Mouse (Mus musculus) frontal cortex, postnatal 36 days (tissue): ENCODE results near the gene Col11a2.
A peak's percentile ranks its signal among the peaks of the same experiment; 100 is the strongest.

Source experiments
- DNase-seq, 2 experiments: peaks; one replicate each; pipeline ENCODE4 v3.0.0; 2022; ENCODE audit warnings: low spot score in 2 of 2

The Col11a2 gene

DNA sequence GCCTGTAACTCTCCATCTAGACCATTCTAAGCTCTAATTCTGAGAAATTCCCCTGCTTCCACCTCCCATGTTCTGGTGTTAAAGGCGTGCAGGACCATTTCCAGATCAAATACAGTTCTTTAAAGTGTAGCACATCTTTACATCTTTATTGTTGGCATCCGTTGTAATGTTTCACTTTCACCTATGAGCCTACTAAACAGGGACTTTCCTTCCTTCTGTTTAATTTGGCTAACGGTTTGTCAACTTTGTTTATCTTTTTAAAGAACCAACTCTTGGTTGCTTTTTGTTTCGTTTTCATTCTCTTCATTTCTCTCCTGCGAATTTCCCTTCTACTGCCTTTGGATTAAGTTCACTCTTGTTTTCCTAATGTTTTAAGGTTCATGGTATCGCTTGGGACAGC is 63.6 kb downstream of the Col11a2 start:
- DNase-seq = no peak

DNA sequence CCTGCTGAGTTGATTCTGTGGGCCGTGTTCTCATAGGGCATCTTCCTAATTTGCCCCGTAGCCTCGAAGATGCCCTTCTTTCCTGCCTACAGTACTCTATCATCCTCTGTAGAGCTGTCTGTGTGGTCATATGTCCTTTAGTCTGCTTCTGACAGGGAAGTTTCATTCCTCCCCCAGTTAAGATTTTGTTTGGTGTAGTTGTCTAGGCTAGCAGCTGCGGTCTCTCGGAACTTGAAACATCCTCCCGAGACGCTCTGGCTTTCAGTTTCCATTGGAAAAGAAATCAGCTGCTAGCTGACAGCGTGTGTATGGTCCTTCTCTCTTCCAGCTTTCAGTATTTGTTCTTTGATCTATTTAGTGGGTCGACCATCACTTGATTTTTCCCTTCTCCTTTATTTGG is 65.6 kb downstream of the Col11a2 start:
- no peak for DNase-seq

DNA sequence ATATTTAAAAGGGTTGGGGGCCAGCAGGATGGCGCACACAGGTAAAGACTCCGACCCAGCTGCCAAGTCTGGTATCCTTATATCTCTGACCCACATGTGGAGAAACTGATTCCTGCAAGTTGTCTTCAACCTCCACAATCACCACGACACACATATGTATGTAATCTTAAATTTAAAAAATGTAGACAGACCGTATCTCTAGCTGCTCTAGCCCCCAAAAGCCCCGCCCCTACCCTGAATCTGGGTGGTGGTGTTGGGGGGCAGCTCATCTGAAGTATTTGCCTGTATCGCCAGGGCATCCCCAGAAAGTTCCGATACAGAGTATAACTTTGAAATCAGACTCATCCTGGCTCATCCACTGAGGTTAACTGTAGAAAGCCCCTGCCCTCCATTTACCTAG is 67.3 kb downstream of the Col11a2 start:
- no peak for DNase-seq

DNA sequence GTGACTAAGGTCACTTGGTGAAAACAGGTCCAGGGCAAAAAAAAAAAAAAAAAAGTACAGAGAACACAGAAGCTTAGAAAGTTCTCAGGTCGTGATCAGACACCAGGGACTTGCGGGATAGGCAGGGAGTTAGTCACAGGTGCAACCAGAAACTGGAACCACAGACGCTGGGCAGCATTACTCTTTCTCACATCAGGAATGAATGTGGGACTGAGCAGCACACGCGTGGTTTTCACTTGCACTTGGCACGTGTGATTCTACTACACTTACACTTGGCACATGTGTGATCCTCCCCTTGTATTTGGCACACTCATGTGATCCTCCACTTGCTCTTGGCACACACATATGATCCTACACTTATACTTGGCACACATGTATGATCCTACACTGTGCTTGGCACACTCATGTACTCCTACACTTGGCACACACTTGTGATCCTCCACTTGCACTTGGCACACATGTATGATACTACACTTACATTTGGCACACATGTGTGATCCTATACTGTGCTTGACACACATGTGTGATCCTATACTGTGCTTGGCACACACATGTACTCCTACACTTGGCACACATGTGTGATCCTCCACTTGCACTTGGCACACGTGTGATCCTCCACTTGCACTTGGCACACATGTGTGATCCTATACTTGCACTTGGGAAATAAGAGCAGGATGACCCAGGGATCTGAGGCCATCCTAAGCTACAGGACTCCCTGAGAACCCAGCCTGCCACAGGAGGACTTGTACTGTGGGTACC is 68.1 kb downstream of the Col11a2 start:
- DNase-seq = no peak

DNA sequence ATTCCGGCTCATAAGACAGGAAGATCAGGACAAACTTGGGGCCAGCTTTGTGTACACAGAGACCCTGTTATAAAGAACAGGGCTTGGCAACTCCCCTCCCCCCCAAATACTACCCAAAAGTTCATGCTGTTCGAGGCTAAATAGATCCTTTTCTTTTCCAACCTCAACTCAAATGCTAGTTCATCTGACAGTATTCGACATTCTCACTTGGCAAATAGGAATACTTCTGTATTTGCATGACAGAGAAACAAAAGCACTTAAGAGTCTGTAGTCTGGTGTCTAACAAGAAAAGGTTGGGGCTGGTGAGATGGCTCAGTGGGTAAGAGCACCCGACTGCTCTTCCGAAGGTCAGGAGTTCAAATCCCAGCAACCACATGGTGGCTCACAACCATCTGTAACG is 69.2 kb downstream of the Col11a2 start:
- no peak for DNase-seq

DNA sequence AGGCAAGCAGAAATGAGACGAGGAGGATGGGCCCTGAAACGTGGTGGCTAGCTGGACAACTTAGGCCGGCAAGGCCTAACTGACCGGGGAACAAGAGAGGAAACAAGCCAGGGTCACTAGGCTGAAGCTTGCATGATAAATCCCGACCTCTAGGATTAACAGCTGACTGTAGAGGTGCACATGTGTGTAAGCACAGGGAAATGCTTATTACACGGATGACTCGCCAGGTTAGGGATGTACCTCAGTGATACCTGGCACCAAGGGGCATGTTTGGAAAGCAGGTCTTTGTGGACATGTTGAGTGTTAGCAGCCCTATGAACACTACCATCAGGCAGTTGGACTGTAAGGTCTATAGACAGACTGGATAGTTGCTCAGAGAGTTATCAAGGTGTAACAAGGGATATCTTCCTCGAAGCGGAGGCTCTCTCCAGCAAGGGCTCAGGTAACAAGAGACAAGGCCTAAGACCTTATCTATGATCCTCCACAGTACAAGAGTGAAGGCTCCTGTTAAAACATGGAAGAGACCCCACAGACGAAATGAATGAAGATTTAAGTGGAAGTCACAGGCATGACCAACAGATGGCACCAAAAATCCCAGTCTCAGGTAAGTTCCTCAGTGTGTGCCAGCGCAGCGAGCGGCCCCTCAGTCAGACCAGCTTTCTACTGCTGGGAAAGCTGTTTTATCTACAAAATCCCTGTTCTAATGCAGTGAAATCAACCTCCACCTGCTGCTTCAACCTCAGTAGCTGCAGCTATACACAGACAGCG is 70.0 kb downstream of the Col11a2 start:
- peak in 1 of 2 experiments; percentile 50 for DNase-seq

DNA sequence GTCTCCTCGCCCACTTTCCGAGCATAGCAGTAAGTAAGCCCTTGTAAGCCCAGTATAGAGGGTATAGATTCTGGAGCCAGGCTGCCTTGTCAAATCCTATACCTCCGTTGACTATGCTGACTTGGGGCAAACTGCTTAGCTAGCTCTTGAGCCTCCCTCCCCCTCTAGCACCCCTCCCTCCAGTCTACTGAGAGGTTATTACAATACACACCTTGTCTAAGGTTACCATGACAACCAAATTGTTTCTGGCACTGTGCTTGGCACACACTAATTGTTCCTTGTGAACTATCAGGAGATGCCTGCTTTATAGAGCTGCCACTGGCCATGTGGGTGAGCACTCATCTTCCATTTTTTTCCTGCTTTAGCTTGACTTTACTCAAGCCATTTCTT is 70.6 kb downstream of the Col11a2 start:
- no peak for DNase-seq

DNA sequence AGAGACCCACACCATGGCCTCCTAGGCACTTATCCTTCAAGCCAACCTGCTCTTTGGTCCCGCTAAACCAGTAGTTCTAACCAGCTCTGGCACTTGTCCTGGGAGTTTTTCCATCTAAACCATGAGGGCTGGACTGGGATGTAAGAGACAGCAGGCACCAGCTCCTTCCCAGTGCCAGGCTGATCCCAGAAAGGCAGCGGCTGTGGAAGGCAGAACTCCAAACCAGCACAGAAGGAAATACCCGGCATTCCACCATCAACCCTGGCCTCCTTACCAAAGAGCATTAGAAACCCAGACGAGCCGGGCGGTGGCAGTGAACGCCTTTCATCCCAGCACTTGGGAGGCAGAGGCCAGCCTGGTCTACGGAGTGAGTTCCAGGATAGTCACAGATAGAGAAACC is 71.1 kb downstream of the Col11a2 start:
- DNase-seq = no peak

DNA sequence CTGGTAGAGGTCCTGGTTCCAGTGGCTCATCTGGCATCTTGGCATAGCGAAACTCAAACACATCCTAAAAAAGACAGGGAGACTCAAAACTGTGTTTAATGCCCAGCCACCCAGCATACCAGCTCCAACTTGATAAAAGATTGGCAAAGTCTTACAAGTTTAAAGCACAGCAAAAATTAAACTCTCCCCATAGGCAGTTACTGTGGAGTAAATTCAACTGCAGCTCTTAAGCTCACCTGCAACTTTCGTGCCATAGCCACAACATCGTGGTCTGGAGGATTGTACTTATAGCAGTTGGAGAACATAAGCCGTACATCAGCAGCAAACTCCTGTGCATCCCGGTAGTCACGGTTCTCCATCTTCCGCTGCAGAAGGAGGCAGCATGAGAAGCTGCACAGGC is 74.9 kb downstream of the Col11a2 start:
- DNase-seq = no peak
